ENCODE assay signal across 19 mouse cellular contexts in the genomic region with DNA sequence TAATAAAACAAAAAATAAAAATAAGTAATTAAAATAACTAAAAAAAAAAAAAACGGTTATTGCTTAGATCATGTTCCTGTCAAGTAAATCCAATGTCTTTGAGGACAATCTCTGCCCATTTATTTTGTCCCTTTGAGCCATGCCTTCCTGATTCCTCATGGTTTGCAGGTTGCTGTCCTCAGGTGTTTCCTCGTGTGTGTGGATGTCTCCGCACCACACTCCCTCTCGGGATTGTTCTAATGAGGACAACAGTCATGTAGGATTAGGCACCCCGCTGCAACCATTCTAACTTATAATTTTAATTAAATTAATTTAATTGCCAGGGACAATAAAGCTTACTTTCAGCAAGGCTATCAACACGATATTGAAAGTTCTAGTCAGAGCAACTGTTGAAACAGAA. TPM values are rescaled to one million over a fixed set of nuclear protein-coding genes. Genes with fewer than 3 reads are reported as not detected.
DNase-seq lines count a peak whose midpoint lies in the region; ATAC-seq lines count a peak whose summit lies in the region.
"Had no signal": no experiment of that assay in that cellular context is flagged by ENCODE, and none has a peak within 500 bp of the region (broad histone marks: within the 10 kb centered on the region; RNA-seq: fewer than 3 reads in every experiment).

No protein-coding gene starts in this region.

- H3K4me3 ChIP-seq in heart, embryonic 10.5 days = no peak overlapping the region
- no peak overlapping the region for H3K4me3 ChIP-seq in midbrain, embryonic 11.5 days (ENCODE audit: low read depth, low read length)
- H3K4me3 ChIP-seq in midbrain, embryonic 10.5 days = no peak overlapping the region

- no peak overlapping the region for H3K27ac ChIP-seq in heart, embryonic 10.5 days
- H3K27ac ChIP-seq in midbrain, embryonic 11.5 days (ENCODE audit: low read depth, low read length) = no peak overlapping the region
- no peak overlapping the region for H3K27ac ChIP-seq in midbrain, embryonic 10.5 days (replicated peaks)

- 76% methylated on average over 6 of the region's 6 CpGs for whole genome bisulfite sequencing in heart, embryonic 10.5 days
- WGBS in midbrain, embryonic 11.5 days = 83% methylated on average over 6 of the region's 6 CpGs
- WGBS in midbrain, embryonic 10.5 days = 83% methylated on average over 6 of the region's 6 CpGs

- no peaks in the 10 kb centered on the region for H3K9me3 ChIP-seq in heart, embryonic 10.5 days
- no peaks in the 10 kb centered on the region for H3K9me3 ChIP-seq in midbrain, embryonic 11.5 days (ENCODE audit: control insufficient read depth, low read length)
- H3K9me3 ChIP-seq in midbrain, embryonic 10.5 days (replicated peaks) = no peaks in the 10 kb centered on the region
- H3K9me3 ChIP-seq: G1E had no signal

- peaks cover 20% of the 10 kb centered on the region for H3K4me1 ChIP-seq in heart, embryonic 10.5 days
- no peaks in the 10 kb centered on the region for H3K4me1 ChIP-seq in midbrain, embryonic 11.5 days (ENCODE audit: control insufficient read depth, insufficient read depth, low read length)
- peaks cover 8% of the 10 kb centered on the region for H3K4me1 ChIP-seq in midbrain, embryonic 10.5 days

- H3K9ac ChIP-seq in midbrain, embryonic 11.5 days (ENCODE audit: low read length) = no peak overlapping the region

- no peak for ATAC-seq in midbrain, embryonic 11.5 days (ENCODE audit: low FRiP score)
- ATAC-seq: activated CD4-positive, CD25-positive, alpha-beta regulatory T cell, adult 4 months; CD4-positive, CD25-positive, alpha-beta regulatory T cell, adult 4 months; Patski had no signal

- H3K4me2 ChIP-seq in midbrain, embryonic 11.5 days = no peak overlapping the region

- no peaks in the 10 kb centered on the region for H3K36me3 ChIP-seq in heart, embryonic 10.5 days
- no peaks in the 10 kb centered on the region for H3K36me3 ChIP-seq in midbrain, embryonic 11.5 days (ENCODE audit: control insufficient read depth, insufficient read depth, low read length)
- no peaks in the 10 kb centered on the region for H3K36me3 ChIP-seq in midbrain, embryonic 10.5 days
- H3K36me3 ChIP-seq: G1E had no signal

- peaks cover 11% of the 10 kb centered on the region; the same call in 1 of the 2 replicates for H3K27me3 ChIP-seq in heart, embryonic 10.5 days (ENCODE audit: insufficient read depth, poor library complexity, severe bottlenecking)
- H3K27me3 ChIP-seq in midbrain, embryonic 11.5 days (ENCODE audit: control insufficient read depth, insufficient read depth, low read length) = peaks cover 12% of the 10 kb centered on the region
- H3K27me3 ChIP-seq in midbrain, embryonic 10.5 days (ENCODE audit: low read depth, poor library complexity, severe bottlenecking) = peaks cover 52% of the 10 kb centered on the region
- H3K27me3 ChIP-seq: CH12.LX, Patski had no signal

- DNase-seq in heart, adult 11 months = peak; percentile 75
- no peak for DNase-seq in heart, embryonic 10.5 days (ENCODE audit: low spot score)
- peak; percentile 57 for DNase-seq in midbrain, embryonic 11.5 days (ENCODE audit: low spot score, missing footprints)
- DNase-seq in midbrain, embryonic 10.5 days (ENCODE audit: low spot score) = no peak
- DNase-seq: adrenal gland, adult 2 months; adrenal gland, adult 8-10 months; adrenal gland, postnatal 10 days; adrenal gland, postnatal 14 days; adrenal gland, postnatal 25 days; adrenal gland, postnatal 36 days; B cell, adult 2 months; cerebellum, adult 11 months; cerebellum, adult 11-12 months; cerebellum, adult 18-20 months had no signal

RNA-seq across cellular contexts. Expression of a gene that starts 21.5 kb away (rescaled TPM):
- 55.9 and 61.4 TPM in 2 replicates for polyA plus RNA-seq in heart, embryonic 10.5 days (2016; fragmentation: Nextera tagmentation; extraction: Ambion mirVana)
- polyA plus RNA-seq in midbrain, embryonic 11.5 days (2014; fragmentation: Nextera tagmentation; extraction: Ambion mirVana) = 52.2 and 58.2 TPM in 2 replicates
- 42.3 and 48.6 TPM in 2 replicates for polyA plus RNA-seq in midbrain, embryonic 10.5 days (2016; fragmentation: Nextera tagmentation; extraction: Ambion mirVana)

Comparison
In these comparisons a context has a peak if more than half of its experiments do, and no peak if none do; other contexts are left out.
1. DNase-seq: peak in heart, adult 11 months (single experiment) and midbrain, embryonic 11.5 days (single experiment); none in heart, embryonic 10.5 days (single experiment) and midbrain, embryonic 10.5 days (single experiment).